Mouse (Mus musculus): ENCODE measurements around the gene Kdf1. TPM values are rescaled to one million over a fixed set of nuclear protein-coding genes. Genes with fewer than 3 reads are reported as not detected.
A peak's percentile ranks its signal among the peaks of the same experiment; 100 is the strongest.

Kdf1 gene
- 3.8 and 5.8 TPM in 2 replicates for polyA plus RNA-seq (2014; fragmentation: Nextera tagmentation; extraction: Ambion mirVana)

DNA sequence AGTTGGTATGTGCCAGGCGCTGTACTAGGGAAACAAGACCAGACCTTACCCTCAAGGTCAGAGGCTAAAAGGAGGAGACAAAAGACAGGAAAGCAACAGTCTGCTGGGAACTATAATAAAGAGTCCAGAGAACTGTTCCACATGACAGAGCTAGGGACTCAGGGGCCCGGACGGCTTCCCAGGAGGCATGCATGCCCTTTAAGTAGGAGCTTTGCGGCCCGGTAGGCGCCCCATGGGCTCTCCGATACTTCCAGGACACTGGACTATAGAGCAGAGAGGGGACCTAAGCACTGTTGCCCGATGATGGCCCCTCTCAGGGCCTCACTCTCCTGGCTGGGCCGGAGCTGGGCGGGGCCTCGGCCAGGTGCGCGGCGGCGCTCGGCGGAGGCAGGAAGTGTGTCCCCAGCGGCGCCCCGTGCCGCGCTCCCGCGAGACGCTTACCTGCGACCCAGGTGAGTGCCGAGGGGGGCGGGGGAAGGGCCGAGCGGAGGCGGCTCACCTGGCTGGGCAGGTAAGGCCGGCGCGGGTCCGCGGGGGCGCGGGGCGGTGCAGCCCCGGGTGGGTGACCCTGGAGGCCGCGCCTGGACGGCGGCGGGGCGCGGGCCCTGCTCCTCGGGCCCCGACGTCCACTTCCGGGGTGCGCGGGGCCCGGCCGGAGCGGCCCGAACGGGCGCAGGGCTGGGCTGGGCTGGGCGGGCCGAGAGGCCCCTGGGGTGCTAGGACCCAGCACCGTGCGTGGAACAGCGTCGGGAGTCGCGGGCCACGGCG, at the start of gene Kdf1:
TSS of gene Kdf1 (plus strand) at position 363 of the 768 bp plus-strand sequence.
- ATAC-seq (ENCODE audit: insufficient number of reproducible peaks, low FRiP score, low TSS enrichment, low read depth): no peak
- peak; percentile 37 for DNase-seq (ENCODE audit: low spot score)

GRCm38 (mm10) chr4:133469122-133469521, 49.6 kb upstream of the Kdf1 start:
- Histone ChIP-seq H3K4me3 (ENCODE audit: low read depth, low read length) (no peak overlapping the region), H3K27me3 (ENCODE audit: control insufficient read depth, insufficient read depth, low read length) (0 out of 2 replicates have a peak, but pooled peaks cover 2% of the 10 kb centered on the region), H3K27ac (replicated peaks; ENCODE audit: low read depth, low read length) (no peak overlapping the region), H3K36me3 (ENCODE audit: control insufficient read depth, insufficient read depth, low read length) (no peaks in the 10 kb centered on the region), H3K4me1 (ENCODE audit: control insufficient read depth, insufficient read depth, low read length) (peaks cover 11% of the 10 kb centered on the region), H3K4me2 (ENCODE audit: low read depth, severe bottlenecking) (peak overlapping the region; percentile 94; the same call in 1 of the 2 replicates), H3K9ac (ENCODE audit: low read length) (no peak overlapping the region), H3K9me3 (ENCODE audit: control insufficient read depth, low read length) (peaks cover 2% of the 10 kb centered on the region; the same call in 1 of the 2 replicates)
- no peak for DNase-seq (ENCODE audit: low spot score)
- no peak for ATAC-seq (ENCODE audit: insufficient number of reproducible peaks, low FRiP score, low TSS enrichment, low read depth)
- WGBS: 14% methylated on average over 12 of the region's 12 CpGs

More for the DNA sequence above, at the start of gene Kdf1:
- no peaks in the 10 kb centered on the region for H3K4me1 ChIP-seq (ENCODE audit: control insufficient read depth, insufficient read depth, low read length)
- H3K9ac ChIP-seq (ENCODE audit: low read length): peak within 1 kb of the TSS; percentile 1; the same call in 1 of the 2 replicates
- no peaks in the 10 kb centered on the region for H3K36me3 ChIP-seq (ENCODE audit: control insufficient read depth, insufficient read depth, low read length)
- H3K27me3 ChIP-seq (ENCODE audit: control insufficient read depth, insufficient read depth, low read length): peaks cover 35% of the 10 kb centered on the region
- peak within 1 kb of the TSS; percentile 25 for H3K4me3 ChIP-seq (ENCODE audit: low read depth, low read length)
- peak within 1 kb of the TSS; percentile 52 for H3K4me2 ChIP-seq (ENCODE audit: low read depth, severe bottlenecking)
- H3K9me3 ChIP-seq (ENCODE audit: control insufficient read depth, low read length): no peaks in the 10 kb centered on the region
- 4% methylated on average over 55 of the region's 69 CpGs for WGBS
- H3K27ac ChIP-seq (replicated peaks; ENCODE audit: low read depth, low read length): no peak within 1 kb of the TSS

DNA sequence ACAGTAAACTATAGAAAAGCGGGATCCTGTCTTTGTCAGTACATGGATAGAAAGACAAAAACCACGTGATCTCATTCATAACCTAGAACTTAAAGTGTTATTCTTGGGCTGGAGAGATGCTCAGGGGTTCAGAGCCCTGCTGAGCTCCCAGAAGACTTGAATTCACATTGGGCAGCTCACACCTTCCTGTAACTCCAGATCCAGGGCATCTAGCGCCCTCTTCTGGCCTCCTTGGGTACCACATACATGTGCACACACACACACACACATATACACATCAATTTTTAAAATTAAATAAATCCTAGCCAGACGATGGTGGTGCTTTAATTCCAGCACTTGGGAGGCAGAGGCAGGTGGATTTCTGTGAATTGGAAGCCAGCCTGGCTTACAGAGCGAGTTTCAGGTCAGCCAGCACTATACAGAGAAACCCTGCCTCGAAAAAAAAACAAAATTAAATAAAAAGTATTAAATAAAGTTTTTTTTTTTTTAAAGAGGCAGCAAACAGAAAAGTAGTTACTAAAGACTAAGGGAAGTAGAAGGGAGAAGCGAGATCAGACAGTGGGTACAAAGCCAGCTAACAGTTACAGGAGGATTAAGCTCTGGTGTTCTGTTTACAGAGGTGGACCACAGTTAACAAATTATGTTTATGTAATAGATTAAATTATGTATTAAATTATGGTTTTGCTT, 47.5 kb upstream of the Kdf1 start:
- Histone ChIP-seq H3K4me1 (ENCODE audit: control insufficient read depth, insufficient read depth, low read length) (peaks cover 11% of the 10 kb centered on the region), H3K9me3 (ENCODE audit: control insufficient read depth, low read length) (peaks cover 2% of the 10 kb centered on the region; the same call in 1 of the 2 replicates), H3K4me3 (ENCODE audit: low read depth, low read length) (no peak overlapping the region), H3K36me3 (ENCODE audit: control insufficient read depth, insufficient read depth, low read length) (no peaks in the 10 kb centered on the region), H3K27ac (replicated peaks; ENCODE audit: low read depth, low read length) (no peak overlapping the region), H3K9ac (ENCODE audit: low read length) (no peak overlapping the region), H3K27me3 (ENCODE audit: control insufficient read depth, insufficient read depth, low read length) (0 out of 2 replicates have a peak, but pooled peaks cover 2% of the 10 kb centered on the region), H3K4me2 (ENCODE audit: low read depth, severe bottlenecking) (no peak overlapping the region)
- 79% methylated on average over 7 of the region's 7 CpGs for WGBS
- DNase-seq (ENCODE audit: low spot score): no peak
- ATAC-seq (ENCODE audit: insufficient number of reproducible peaks, low FRiP score, low TSS enrichment, low read depth): no peak

DNA sequence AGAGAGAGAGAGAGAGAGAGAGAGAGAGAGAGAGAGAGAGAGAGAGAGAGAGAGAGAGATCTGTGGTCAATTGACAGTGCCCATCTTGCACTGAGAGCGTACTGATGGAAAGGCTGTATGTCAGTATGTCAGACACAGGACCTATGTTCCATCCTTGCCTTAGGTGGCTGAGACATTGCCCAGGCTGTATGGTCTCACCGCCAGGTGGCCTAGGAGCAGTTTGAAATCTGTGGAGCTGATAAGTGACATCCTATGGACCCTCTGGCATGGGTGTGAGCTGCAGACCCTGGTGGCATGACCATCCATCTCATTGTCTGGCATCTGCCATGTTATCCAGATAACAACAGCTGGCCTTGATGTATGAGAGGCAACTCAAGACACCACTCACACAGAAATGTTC, 44.9 kb upstream of the Kdf1 start:
- WGBS: 67% methylated on average over 2 of the region's 2 CpGs
- DNase-seq (ENCODE audit: low spot score): no peak

GRCm38 (mm10) chr4:133479458-133480184, 39.1 kb upstream of the Kdf1 start, which contains the start of gene Tent5b:
Gene Tent5b, plus strand, starts transcription at chr4:133480132.
- Histone ChIP-seq H3K27me3 (ENCODE audit: control insufficient read depth, insufficient read depth, low read length) (peaks cover 20% of the 10 kb centered on the region), H3K9ac (ENCODE audit: low read length) (peak within 1 kb of the TSS; percentile 45; the same call in 1 of the 2 replicates)

More for the DNA sequence above, 44.9 kb upstream of the Kdf1 start:
- H3K9ac ChIP-seq (ENCODE audit: low read length): no peak overlapping the region
- no peaks in the 10 kb centered on the region for H3K27me3 ChIP-seq (ENCODE audit: control insufficient read depth, insufficient read depth, low read length)
- H3K27ac ChIP-seq (replicated peaks; ENCODE audit: low read depth, low read length): no peak overlapping the region
- no peak overlapping the region for H3K4me3 ChIP-seq (ENCODE audit: low read depth, low read length)
- H3K4me2 ChIP-seq (ENCODE audit: low read depth, severe bottlenecking): no peak overlapping the region
- peaks cover 6% of the 10 kb centered on the region for H3K4me1 ChIP-seq (ENCODE audit: control insufficient read depth, insufficient read depth, low read length)
- no peak for ATAC-seq (ENCODE audit: insufficient number of reproducible peaks, low FRiP score, low TSS enrichment, low read depth)
- no peaks in the 10 kb centered on the region for H3K36me3 ChIP-seq (ENCODE audit: control insufficient read depth, insufficient read depth, low read length)
- H3K9me3 ChIP-seq (ENCODE audit: control insufficient read depth, low read length): peaks cover 2% of the 10 kb centered on the region; the same call in 1 of the 2 replicates

DNA sequence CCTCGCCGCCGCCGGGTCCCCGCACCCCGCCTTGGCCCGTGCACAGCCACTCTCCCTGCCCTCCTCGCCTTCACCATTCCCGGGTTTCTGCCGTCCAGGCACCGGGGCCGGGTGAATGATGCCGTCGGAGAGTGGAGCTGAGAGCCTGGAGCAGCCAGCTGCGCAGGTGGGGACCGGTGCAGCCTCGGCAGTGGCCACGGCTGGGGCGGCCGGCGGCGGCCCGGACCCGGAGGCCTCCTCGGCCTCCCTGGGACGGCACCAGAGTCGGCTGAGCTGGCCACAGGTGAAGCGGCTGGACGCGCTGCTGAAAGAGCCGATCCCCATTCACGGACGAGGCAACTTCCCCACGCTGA, 38.6 kb upstream of the Kdf1 start:
- Histone ChIP-seq H3K36me3 (ENCODE audit: control insufficient read depth, insufficient read depth, low read length) (no peaks in the 10 kb centered on the region), H3K27me3 (ENCODE audit: control insufficient read depth, insufficient read depth, low read length) (peaks cover 20% of the 10 kb centered on the region), H3K27ac (replicated peaks; ENCODE audit: low read depth, low read length) (no peak overlapping the region), H3K9ac (ENCODE audit: low read length) (peak overlapping the region; percentile 45; the same call in 1 of the 2 replicates), H3K4me3 (ENCODE audit: low read depth, low read length) (peak overlapping the region; percentile 41), H3K4me2 (ENCODE audit: low read depth, severe bottlenecking) (peak overlapping the region; percentile 46), H3K4me1 (ENCODE audit: control insufficient read depth, insufficient read depth, low read length) (peaks cover 5% of the 10 kb centered on the region; the same call in 1 of the 2 replicates), H3K9me3 (ENCODE audit: control insufficient read depth, low read length) (no peaks in the 10 kb centered on the region)
- DNase-seq (ENCODE audit: low spot score) (no peak), ATAC-seq (ENCODE audit: insufficient number of reproducible peaks, low FRiP score, low TSS enrichment, low read depth) (no peak)
- WGBS: 4% methylated on average over 34 of the region's 34 CpGs

More at GRCm38 (mm10) chr4:133479458-133480184, 39.1 kb upstream of the Kdf1 start, which contains the start of gene Tent5b:
- no peaks in the 10 kb centered on the region for H3K9me3 ChIP-seq (ENCODE audit: control insufficient read depth, low read length)
- ATAC-seq (ENCODE audit: insufficient number of reproducible peaks, low FRiP score, low TSS enrichment, low read depth) (peak; percentile 95), DNase-seq (ENCODE audit: low spot score) (peak; percentile 98)
- 3% methylated on average over 29 of the region's 29 CpGs for WGBS
- peak within 1 kb of the TSS; percentile 46 for H3K4me2 ChIP-seq (ENCODE audit: low read depth, severe bottlenecking)
- H3K4me3 ChIP-seq (ENCODE audit: low read depth, low read length): peak within 1 kb of the TSS; percentile 41
- peaks cover 5% of the 10 kb centered on the region; the same call in 1 of the 2 replicates for H3K4me1 ChIP-seq (ENCODE audit: control insufficient read depth, insufficient read depth, low read length)
- H3K27ac ChIP-seq (replicated peaks; ENCODE audit: low read depth, low read length): no peak within 1 kb of the TSS
- no peaks in the 10 kb centered on the region for H3K36me3 ChIP-seq (ENCODE audit: control insufficient read depth, insufficient read depth, low read length)

- no peak overlapping the region for H3K4me2 ChIP-seq (ENCODE audit: low read depth, severe bottlenecking)
- ATAC-seq (ENCODE audit: insufficient number of reproducible peaks, low FRiP score, low TSS enrichment, low read depth): no peak
- H3K9ac ChIP-seq (ENCODE audit: low read length): no peak overlapping the region
- no peaks in the 10 kb centered on the region for H3K9me3 ChIP-seq (ENCODE audit: control insufficient read depth, low read length)
- H3K4me3 ChIP-seq (ENCODE audit: low read depth, low read length): no peak overlapping the region
- no peak overlapping the region for H3K27ac ChIP-seq (replicated peaks; ENCODE audit: low read depth, low read length)
- 42% methylated on average over 6 of the region's 6 CpGs for WGBS
- no peak for DNase-seq (ENCODE audit: low spot score)
- peaks cover 20% of the 10 kb centered on the region for H3K27me3 ChIP-seq (ENCODE audit: control insufficient read depth, insufficient read depth, low read length)
- peaks cover 5% of the 10 kb centered on the region; the same call in 1 of the 2 replicates for H3K4me1 ChIP-seq (ENCODE audit: control insufficient read depth, insufficient read depth, low read length)
- no peaks in the 10 kb centered on the region for H3K36me3 ChIP-seq (ENCODE audit: control insufficient read depth, insufficient read depth, low read length)
Observed at GRCm38 (mm10) chr4:133480754-133481153, 38.0 kb upstream of the Kdf1 start.

DNA sequence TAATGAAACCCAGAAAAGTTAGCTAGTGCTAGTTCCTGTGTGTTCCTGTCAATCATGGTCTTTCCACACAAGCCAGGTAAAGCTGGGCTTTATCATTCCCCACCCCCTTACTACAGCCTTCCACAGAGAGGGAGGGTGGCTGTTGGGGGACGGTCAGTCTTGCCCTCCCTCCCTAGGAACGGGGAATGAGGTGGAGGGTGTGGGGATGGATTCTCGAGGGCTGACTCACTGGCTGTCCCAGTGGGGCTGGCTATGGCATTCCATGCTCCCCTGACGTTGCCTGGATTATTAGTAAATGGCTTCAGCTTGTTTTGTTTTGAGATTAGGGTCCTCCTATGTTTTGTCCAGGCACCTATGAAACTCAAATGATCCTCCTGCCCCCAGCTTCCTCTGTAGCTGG, 37.3 kb upstream of the Kdf1 start:
- H3K27me3 ChIP-seq (ENCODE audit: control insufficient read depth, insufficient read depth, low read length): peaks cover 20% of the 10 kb centered on the region
- H3K9ac ChIP-seq (ENCODE audit: low read length): no peak overlapping the region
- no peaks in the 10 kb centered on the region for H3K36me3 ChIP-seq (ENCODE audit: control insufficient read depth, insufficient read depth, low read length)
- ATAC-seq (ENCODE audit: insufficient number of reproducible peaks, low FRiP score, low TSS enrichment, low read depth) (no peak), DNase-seq (ENCODE audit: low spot score) (no peak)
- H3K4me1 ChIP-seq (ENCODE audit: control insufficient read depth, insufficient read depth, low read length): peaks cover 5% of the 10 kb centered on the region; the same call in 1 of the 2 replicates
- H3K4me2 ChIP-seq (ENCODE audit: low read depth, severe bottlenecking): no peak overlapping the region
- H3K27ac ChIP-seq (replicated peaks; ENCODE audit: low read depth, low read length): no peak overlapping the region
- no peak overlapping the region for H3K4me3 ChIP-seq (ENCODE audit: low read depth, low read length)
- H3K9me3 ChIP-seq (ENCODE audit: control insufficient read depth, low read length): no peaks in the 10 kb centered on the region
- 35% methylated on average over 4 of the region's 4 CpGs for WGBS

Measured in limb, embryonic 11.5 days (tissue).